Mouse (Mus musculus) myocyte (in vitro differentiated cells): ENCODE results near the gene Dusp18.

Experiments used
- E2F4 ChIP-seq: IDR thresholded peaks from one replicate; pipeline ENCODE4 v1.6.1; 2011; ENCODE audit warnings: mild to moderate bottlenecking, control low read depth, moderate library complexity; ENCODE audit not compliant: insufficient read depth
- MYOG ChIP-seq, 3 experiments: IDR thresholded peaks; one replicate each; pipeline ENCODE4 v1.6.1; 2011; ENCODE audit warnings: control low read depth in 2 of 3, low read depth in 2 of 3, mild to moderate bottlenecking in 2 of 3; ENCODE audit not compliant: insufficient read length in 2 of 3, control insufficient read depth in 1 of 3, insufficient read depth in 1 of 3
- POLR2A ChIP-seq: IDR thresholded peaks from one replicate; pipeline ENCODE4 v1.6.1; 2011; ENCODE audit warnings: low read depth, mild to moderate bottlenecking, control low read depth, moderate library complexity; ENCODE audit not compliant: insufficient read length
- POLR2AphosphoS2 ChIP-seq: IDR thresholded peaks from one replicate; pipeline ENCODE4 v1.6.1; 2011; ENCODE audit warnings: low read depth, control low read depth; ENCODE audit not compliant: insufficient read length
- USF1 ChIP-seq: IDR thresholded peaks from one replicate; pipeline ENCODE4 v1.6.1; 2011; ENCODE audit warnings: low read depth, mild to moderate bottlenecking, control low read depth, moderate library complexity

GRCm38 (mm10) chr11:3946386-3946785 lies 51.3 kb downstream of the Dusp18 start:
- TF ChIP-seq POLR2AphosphoS2 = no peak
- no peak for TF ChIP-seq USF1
- TF ChIP-seq MYOG (IDR thresholded peaks at IDR 0.05; ENCODE audit: control insufficient read depth in 1 of 3, insufficient read depth in 1 of 3, insufficient read length in 2 of 3, low read depth in 2 of 3) = no peak
- no peak for TF ChIP-seq POLR2A
- no peak for TF ChIP-seq E2F4
